In genomic region chr7:139296552-139297100, GRCm38 (mm10) we compare ENCODE assay signal across 10 mouse cellular contexts. TPM values are rescaled to one million over a fixed set of nuclear protein-coding genes. Genes with fewer than 3 reads are reported as not detected.
DNase-seq lines count a peak whose midpoint lies in the region; ATAC-seq lines count a peak whose summit lies in the region.
"Had no signal": no experiment of that assay in that cellular context is flagged by ENCODE, and none has a peak within 500 bp of the region (broad histone marks: within the 10 kb centered on the region; RNA-seq: fewer than 3 reads in every experiment).

No protein-coding gene starts in this region.

- 74% methylated on average over 9 of the region's 10 CpGs for WGBS in midbrain, embryonic 11.5 days
- WGBS in midbrain, embryonic 16.5 days = 84% methylated on average over 8 of the region's 10 CpGs
- 38% methylated on average over 10 of the region's 10 CpGs for WGBS in embryonic facial prominence, embryonic 15.5 days
- 71% methylated on average over 10 of the region's 10 CpGs for WGBS in limb, embryonic 11.5 days

- H3K4me3 ChIP-seq in midbrain, embryonic 11.5 days (ENCODE audit: low read depth, low read length) = no peak overlapping the region
- no peak overlapping the region for H3K4me3 ChIP-seq in midbrain, embryonic 16.5 days (ENCODE audit: low read depth, low read length)
- H3K4me3 ChIP-seq in embryonic facial prominence, embryonic 15.5 days (replicated peaks) = no peak overlapping the region
- H3K4me3 ChIP-seq in limb, embryonic 11.5 days (ENCODE audit: low read depth, low read length) = no peak overlapping the region
- H3K4me3 ChIP-seq: embryonic facial prominence, embryonic 12.5 days; neural tube, embryonic 12.5 days had no signal

- ATAC-seq in midbrain, embryonic 11.5 days (ENCODE audit: low FRiP score) = no peak
- no peak for ATAC-seq in midbrain, embryonic 16.5 days
- no peak for ATAC-seq in embryonic facial prominence, embryonic 15.5 days (ENCODE audit: insufficient number of reproducible peaks, low FRiP score, low TSS enrichment, low read depth)
- no peak for ATAC-seq in limb, embryonic 11.5 days (ENCODE audit: insufficient number of reproducible peaks, low FRiP score, low TSS enrichment, low read depth)

- peak; percentile 39 for DNase-seq in midbrain, embryonic 11.5 days (ENCODE audit: low spot score, missing footprints)
- DNase-seq in limb, embryonic 11.5 days (ENCODE audit: low spot score) = peak; percentile 43
- DNase-seq in spleen, postnatal 14 days (ENCODE audit: low spot score in 2 of 2) = no peak
- DNase-seq in gastrocnemius, postnatal 4 days (ENCODE audit: low spot score in 2 of 2) = no peak
- no peak for DNase-seq in right cerebral cortex, postnatal 4 days
- DNase-seq: thymus, postnatal 36 days had no signal

- H3K9me3 ChIP-seq in midbrain, embryonic 11.5 days (ENCODE audit: control insufficient read depth, low read length) = no peaks in the 10 kb centered on the region
- no peaks in the 10 kb centered on the region for H3K9me3 ChIP-seq in midbrain, embryonic 16.5 days (replicated peaks; ENCODE audit: control insufficient read depth, low read length, poor library complexity, severe bottlenecking)
- H3K9me3 ChIP-seq in embryonic facial prominence, embryonic 15.5 days (replicated peaks) = no peaks in the 10 kb centered on the region
- no peaks in the 10 kb centered on the region for H3K9me3 ChIP-seq in limb, embryonic 11.5 days (ENCODE audit: control insufficient read depth, low read length)
- H3K9me3 ChIP-seq: embryonic facial prominence, embryonic 12.5 days; neural tube, embryonic 12.5 days had no signal

- no peak overlapping the region for H3K4me2 ChIP-seq in midbrain, embryonic 11.5 days
- no peak overlapping the region for H3K4me2 ChIP-seq in midbrain, embryonic 16.5 days (ENCODE audit: low read length)
- no peak overlapping the region for H3K4me2 ChIP-seq in embryonic facial prominence, embryonic 15.5 days (replicated peaks)
- no peak overlapping the region for H3K4me2 ChIP-seq in limb, embryonic 11.5 days (ENCODE audit: low read depth, severe bottlenecking)
- H3K4me2 ChIP-seq: embryonic facial prominence, embryonic 12.5 days; neural tube, embryonic 12.5 days had no signal

- no peaks in the 10 kb centered on the region for H3K27me3 ChIP-seq in midbrain, embryonic 11.5 days (ENCODE audit: control insufficient read depth, insufficient read depth, low read length)
- no peaks in the 10 kb centered on the region for H3K27me3 ChIP-seq in midbrain, embryonic 16.5 days (ENCODE audit: control insufficient read depth, insufficient read depth, low read depth, low read length)
- no peaks in the 10 kb centered on the region for H3K27me3 ChIP-seq in embryonic facial prominence, embryonic 15.5 days
- H3K27me3 ChIP-seq in limb, embryonic 11.5 days (ENCODE audit: control insufficient read depth, insufficient read depth, low read length) = no peaks in the 10 kb centered on the region
- H3K27me3 ChIP-seq: embryonic facial prominence, embryonic 12.5 days; neural tube, embryonic 12.5 days had no signal

- H3K4me1 ChIP-seq in midbrain, embryonic 11.5 days (ENCODE audit: control insufficient read depth, insufficient read depth, low read length) = no peaks in the 10 kb centered on the region; the same call in 1 of the 2 replicates
- H3K4me1 ChIP-seq in midbrain, embryonic 16.5 days (ENCODE audit: control insufficient read depth, insufficient read depth, low read length) = no peaks in the 10 kb centered on the region
- peaks cover 38% of the 10 kb centered on the region for H3K4me1 ChIP-seq in embryonic facial prominence, embryonic 15.5 days
- no peaks in the 10 kb centered on the region for H3K4me1 ChIP-seq in limb, embryonic 11.5 days (ENCODE audit: control insufficient read depth, insufficient read depth, low read length)

- no peaks in the 10 kb centered on the region for H3K36me3 ChIP-seq in midbrain, embryonic 11.5 days (ENCODE audit: control insufficient read depth, insufficient read depth, low read length)
- no peaks in the 10 kb centered on the region for H3K36me3 ChIP-seq in midbrain, embryonic 16.5 days (ENCODE audit: control insufficient read depth, insufficient read depth, low read length)
- H3K36me3 ChIP-seq in embryonic facial prominence, embryonic 15.5 days = no peaks in the 10 kb centered on the region
- no peaks in the 10 kb centered on the region for H3K36me3 ChIP-seq in limb, embryonic 11.5 days (ENCODE audit: control insufficient read depth, insufficient read depth, low read length)
- H3K36me3 ChIP-seq: embryonic facial prominence, embryonic 12.5 days; neural tube, embryonic 12.5 days had no signal

- H3K9ac ChIP-seq in midbrain, embryonic 11.5 days (ENCODE audit: low read length) = no peak overlapping the region
- no peak overlapping the region for H3K9ac ChIP-seq in midbrain, embryonic 16.5 days (ENCODE audit: low read depth, low read length)
- no peak overlapping the region for H3K9ac ChIP-seq in embryonic facial prominence, embryonic 15.5 days
- H3K9ac ChIP-seq in limb, embryonic 11.5 days (ENCODE audit: low read length) = no peak overlapping the region
- H3K9ac ChIP-seq: embryonic facial prominence, embryonic 12.5 days; neural tube, embryonic 12.5 days had no signal

- H3K27ac ChIP-seq in midbrain, embryonic 11.5 days (ENCODE audit: low read depth, low read length) = no peak overlapping the region
- no peak overlapping the region for H3K27ac ChIP-seq in midbrain, embryonic 16.5 days (ENCODE audit: low read length)
- H3K27ac ChIP-seq in embryonic facial prominence, embryonic 15.5 days (replicated peaks) = peak overlapping the region; percentile 74
- H3K27ac ChIP-seq in limb, embryonic 11.5 days (replicated peaks; ENCODE audit: low read depth, low read length) = no peak overlapping the region
- H3K27ac ChIP-seq: embryonic facial prominence, embryonic 12.5 days; neural tube, embryonic 12.5 days had no signal

RNA-seq across cellular contexts. Expression of gene Pwwp2b, which starts 48.3 kb away (rescaled TPM):
- polyA plus RNA-seq in midbrain, embryonic 11.5 days (2014; fragmentation: Nextera tagmentation; extraction: Ambion mirVana) = 2.6 and 3.3 TPM in 2 replicates
- polyA plus RNA-seq in midbrain, embryonic 16.5 days (2015; fragmentation: Nextera tagmentation; extraction: Ambion mirVana) = 4.4 and 5.1 TPM in 2 replicates
- 16.1 and 18.9 TPM in 2 replicates for polyA plus RNA-seq in embryonic facial prominence, embryonic 15.5 days (2015; fragmentation: Nextera tagmentation; extraction: Ambion mirVana)
- polyA plus RNA-seq in limb, embryonic 11.5 days (2014; fragmentation: Nextera tagmentation; extraction: Ambion mirVana) = 5.7 and 6.6 TPM in 2 replicates
- 1 to 10 TPM; 7.0 to 7.1 TPM for total RNA-seq in gastrocnemius, postnatal 4 days (2021)

Comparison
In these comparisons a context has a peak if more than half of its experiments do, and no peak if none do; other contexts are left out.
1. DNase-seq: peak in midbrain, embryonic 11.5 days (single experiment) and limb, embryonic 11.5 days (single experiment); none in spleen, postnatal 14 days (0 of 2), gastrocnemius, postnatal 4 days (0 of 2) and right cerebral cortex, postnatal 4 days (single experiment).